Mouse (Mus musculus) neural tube, embryonic 11.5 days (tissue): ENCODE data around the gene Ece1. TPM values are rescaled to one million over a fixed set of nuclear protein-coding genes. Genes with fewer than 3 reads are reported as not detected.
A peak's percentile ranks its signal among the peaks of the same experiment; 100 is the strongest.

ENCODE experiments used
- ATAC-seq: fragments of 200-750 bp; cut with Nextera tagmentation; 2 replicates; pipeline ENCODE4 v1.8.0; 2017; ENCODE audit warnings: moderate number of reproducible peaks, mild to moderate bottlenecking, moderate TSS enrichment, moderate library complexity; ENCODE audit not compliant: insufficient read depth, low FRiP score, low TSS enrichment
- DNase-seq: peaks from one replicate; pipeline ENCODE4 v3.0.0-alpha.2; 2015; ENCODE audit warnings: low spot score
- H3K27ac ChIP-seq: fragments of 300-500 bp; sonication (generic); 2 replicates; pipeline ENCODE4 v1.5.1; 2014; ENCODE audit warnings: low read depth, mild to moderate bottlenecking, low read length
- H3K27me3 ChIP-seq: fragments of 300-500 bp; sonication (generic); 2 replicates; pipeline ENCODE4 v1.6.1; 2014; ENCODE audit warnings: mild to moderate bottlenecking, low read length, mixed read lengths; ENCODE audit not compliant: control insufficient read depth, insufficient read depth
- H3K36me3 ChIP-seq: fragments of 300-500 bp; sonication (generic); 2 replicates; pipeline ENCODE4 v1.6.1; 2014; ENCODE audit warnings: mild to moderate bottlenecking, low read length, moderate library complexity, mixed read lengths; ENCODE audit not compliant: control insufficient read depth, insufficient read depth
- H3K4me1 ChIP-seq: fragments of 300-500 bp; sonication (generic); 2 replicates; pipeline ENCODE4 v1.6.1; 2014; ENCODE audit warnings: low read length, mixed read lengths; ENCODE audit not compliant: control insufficient read depth, insufficient read depth
- H3K4me2 ChIP-seq: fragments of 300-500 bp; sonication (generic); 2 replicates; pipeline ENCODE4 v1.6.1; 2014; ENCODE audit warnings: low read depth, mild to moderate bottlenecking, moderate library complexity
- H3K4me3 ChIP-seq: fragments of 300-500 bp; sonication (generic); 2 replicates; pipeline ENCODE4 v1.5.1; 2014; ENCODE audit warnings: low read depth, low read length
- H3K9ac ChIP-seq: fragments of 300-500 bp; sonication (generic); 2 replicates; pipeline ENCODE4 v1.6.1; 2014; ENCODE audit warnings: mild to moderate bottlenecking, low read length
- H3K9me3 ChIP-seq: fragments of 300-500 bp; sonication (generic); 2 replicates; pipeline ENCODE4 v1.6.1; 2016; ENCODE audit warnings: low read length; ENCODE audit not compliant: control insufficient read depth
- WGBS: fragments of 180-500 bp; shearing (Covaris S2); extraction: QIAGEN DNeasy Blood & Tissue Kit; methylation state at CpG from one replicate; pipeline ENCODE4 v1.1.7; 2014; 5-methylcytosine and 5-hydroxymethylcytosine counted together
- polyA plus RNA-seq: library from polyadenylated mRNA; unstranded; fragments of >200 nt; fragmentation: Nextera tagmentation; extraction: Ambion mirVana; gene quantifications from 2 replicates; pipeline ENCODE4 v1.2.1, GENCODE M21; 2014

Ece1 gene
- polyA plus RNA-seq, 1 experiment from 2014 or later, result 39.8 TPM

GRCm38 (mm10) chr4:137941871-137942781, 80.1 kb downstream of the Ece1 start:
- Histone ChIP-seq H3K9me3 (no peaks in the 10 kb centered on the region), H3K4me2 (no peak overlapping the region), H3K36me3 (0 out of 2 replicates have a peak, but pooled peaks cover 2% of the 10 kb centered on the region), H3K27ac (no peak overlapping the region), H3K27me3 (no peaks in the 10 kb centered on the region), H3K9ac (no peak overlapping the region), H3K4me3 (no peak overlapping the region), H3K4me1 (no peaks in the 10 kb centered on the region)
- no peak for DNase-seq
- ATAC-seq, result no peak
- WGBS, result 72% methylated on average over 17 of the region's 17 CpGs

DNA sequence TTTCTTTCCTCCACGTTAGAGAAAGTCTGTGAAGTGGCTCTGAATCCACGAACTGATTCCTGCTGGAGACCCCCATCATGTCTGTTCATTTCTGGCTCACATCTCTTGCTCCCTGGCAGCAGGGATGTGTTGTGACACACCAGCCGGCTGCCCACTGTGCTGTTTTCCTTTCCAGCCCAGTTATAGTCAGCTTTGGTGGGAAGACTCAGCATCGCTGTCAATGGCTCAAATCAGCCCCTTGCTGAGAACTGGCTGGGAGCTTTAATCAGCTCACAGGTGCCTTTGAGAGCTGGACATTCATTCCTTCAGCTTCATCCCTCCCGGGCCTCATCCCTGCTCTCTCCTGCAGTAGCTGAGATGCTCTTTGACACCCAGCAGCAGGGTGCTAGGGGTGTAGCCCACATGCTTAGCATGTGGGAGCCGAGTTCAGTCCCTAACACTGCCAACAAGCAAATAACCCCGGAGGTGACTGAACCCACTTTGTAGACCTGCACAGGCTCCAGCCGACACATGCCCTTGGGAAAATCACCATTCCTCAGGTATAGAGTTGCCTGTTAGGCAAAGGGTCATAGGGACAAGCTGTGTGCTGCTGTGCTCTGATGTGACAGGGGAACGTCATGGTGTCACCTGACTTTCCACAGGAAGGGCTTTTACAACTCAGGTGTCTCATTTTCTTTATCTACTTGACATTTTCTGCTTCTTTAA, 80.9 kb downstream of the Ece1 start:
- no peak overlapping the region for H3K4me3 ChIP-seq
- H3K36me3 ChIP-seq, result 0 out of 2 replicates have a peak, but pooled peaks cover 2% of the 10 kb centered on the region
- WGBS, result 71% methylated on average over 9 of the region's 9 CpGs
- no peak overlapping the region for H3K4me2 ChIP-seq
- DNase-seq (no peak), ATAC-seq (no peak)
- no peak overlapping the region for H3K9ac ChIP-seq
- H3K27me3 ChIP-seq, result no peaks in the 10 kb centered on the region
- H3K4me1 ChIP-seq, result no peaks in the 10 kb centered on the region
- H3K27ac ChIP-seq, result no peak overlapping the region
- no peaks in the 10 kb centered on the region for H3K9me3 ChIP-seq

DNA sequence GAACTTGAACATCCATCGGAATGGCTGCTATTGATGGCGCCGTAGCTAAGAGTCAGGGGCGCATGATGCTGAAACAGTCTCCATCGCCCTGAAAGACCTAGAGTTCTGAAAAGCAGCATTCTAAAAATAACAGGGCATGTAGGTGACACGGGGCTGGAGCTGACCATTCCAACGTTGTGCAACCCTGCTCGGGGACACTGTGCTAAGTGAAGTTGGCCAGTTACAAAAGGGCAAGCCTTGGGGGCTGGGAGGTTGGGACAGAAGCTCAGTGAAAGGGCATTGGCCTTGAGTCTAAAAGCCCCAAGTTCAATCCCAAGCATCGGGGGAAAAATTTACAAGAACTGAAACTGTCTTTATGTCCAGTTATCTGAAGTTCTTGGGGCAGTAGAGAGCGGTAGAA, 81.5 kb downstream of the Ece1 start:
- Histone ChIP-seq H3K9ac (no peak overlapping the region), H3K27ac (no peak overlapping the region), H3K36me3 (0 out of 2 replicates have a peak, but pooled peaks cover 2% of the 10 kb centered on the region), H3K4me2 (no peak overlapping the region), H3K4me1 (no peaks in the 10 kb centered on the region), H3K9me3 (no peaks in the 10 kb centered on the region), H3K27me3 (no peaks in the 10 kb centered on the region), H3K4me3 (no peak overlapping the region)
- ATAC-seq, result no peak
- WGBS, result 94% methylated on average over 10 of the region's 10 CpGs
- no peak for DNase-seq

DNA sequence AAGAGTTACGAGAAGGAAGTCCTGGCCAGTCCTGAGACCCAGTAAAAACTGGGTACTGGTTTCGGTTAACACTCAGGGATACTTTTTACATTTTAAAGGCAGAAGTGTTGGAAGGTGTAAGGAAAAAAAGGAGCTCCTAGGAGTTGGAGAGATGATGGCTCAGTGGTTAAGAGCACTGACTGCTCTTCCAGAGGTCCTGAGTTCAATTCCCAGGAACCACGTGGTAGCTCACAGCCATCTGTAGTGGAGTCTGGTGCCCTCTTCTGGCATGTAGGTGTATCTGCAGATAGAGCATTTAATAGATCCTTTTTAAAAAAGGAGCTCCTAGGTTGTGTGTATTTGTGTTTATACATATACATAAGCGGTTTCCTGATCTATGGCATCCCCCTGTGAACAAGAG, 83.3 kb downstream of the Ece1 start:
- ATAC-seq (no peak), DNase-seq (no peak)
- WGBS, result 72% methylated on average over 4 of the region's 4 CpGs

GRCm38 (mm10) chr4:137946419-137946818, 84.4 kb downstream of the Ece1 start:
- Histone ChIP-seq H3K9ac (no peak overlapping the region), H3K27me3 (no peaks in the 10 kb centered on the region), H3K4me2 (no peak overlapping the region), H3K36me3 (peaks cover 5% of the 10 kb centered on the region), H3K9me3 (no peaks in the 10 kb centered on the region), H3K4me1 (no peaks in the 10 kb centered on the region), H3K4me3 (no peak overlapping the region), H3K27ac (no peak overlapping the region)
- DNase-seq, result no peak
- no peak for ATAC-seq
- 89% methylated on average over 9 of the region's 11 CpGs for WGBS

More for the DNA sequence above, 83.3 kb downstream of the Ece1 start:
- Histone ChIP-seq H3K4me2 (no peak overlapping the region), H3K4me3 (no peak overlapping the region), H3K4me1 (no peaks in the 10 kb centered on the region), H3K27me3 (no peaks in the 10 kb centered on the region), H3K27ac (no peak overlapping the region), H3K9ac (no peak overlapping the region), H3K9me3 (no peaks in the 10 kb centered on the region), H3K36me3 (peaks cover 5% of the 10 kb centered on the region; the same call in 1 of the 2 replicates)

DNA sequence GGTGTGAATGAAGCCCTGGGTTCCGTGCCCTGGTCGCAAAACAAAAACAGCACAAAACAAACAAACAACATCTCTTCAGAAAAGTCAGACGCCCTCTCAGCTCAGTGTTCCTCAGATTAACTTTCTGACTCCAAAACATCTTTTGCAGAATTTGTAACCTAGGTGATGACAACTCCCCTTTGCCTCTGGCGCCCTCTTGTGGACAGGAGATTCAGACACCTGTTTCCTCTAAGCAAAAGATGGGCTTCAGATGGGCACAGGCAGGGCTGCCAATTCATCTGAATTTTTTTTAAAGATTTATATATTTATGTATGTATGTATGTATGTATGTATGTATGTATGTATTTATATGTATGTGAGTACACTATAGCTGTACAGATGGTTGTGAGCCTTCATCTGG, 90.8 kb downstream of the Ece1 start:
- H3K4me1 ChIP-seq, result no peaks in the 10 kb centered on the region
- H3K9ac ChIP-seq, result no peak overlapping the region
- no peak overlapping the region for H3K27ac ChIP-seq
- H3K36me3 ChIP-seq, result peaks cover 5% of the 10 kb centered on the region
- ATAC-seq (no peak), DNase-seq (peak; percentile 80)
- H3K4me2 ChIP-seq, result no peak overlapping the region
- no peak overlapping the region for H3K4me3 ChIP-seq
- H3K27me3 ChIP-seq, result no peaks in the 10 kb centered on the region
- 38% methylated on average over 4 of the region's 4 CpGs for WGBS
- no peaks in the 10 kb centered on the region for H3K9me3 ChIP-seq

GRCm38 (mm10) chr4:137954184-137954583, 92.1 kb downstream of the Ece1 start:
- no peaks in the 10 kb centered on the region for H3K9me3 ChIP-seq
- WGBS, result 85% methylated on average over 2 of the region's 2 CpGs
- no peak overlapping the region for H3K9ac ChIP-seq
- no peak for ATAC-seq
- H3K27me3 ChIP-seq, result no peaks in the 10 kb centered on the region
- no peaks in the 10 kb centered on the region for H3K4me1 ChIP-seq
- DNase-seq, result no peak
- H3K36me3 ChIP-seq, result peaks cover 11% of the 10 kb centered on the region
- no peak overlapping the region for H3K27ac ChIP-seq
- no peak overlapping the region for H3K4me2 ChIP-seq
- H3K4me3 ChIP-seq, result no peak overlapping the region

DNA sequence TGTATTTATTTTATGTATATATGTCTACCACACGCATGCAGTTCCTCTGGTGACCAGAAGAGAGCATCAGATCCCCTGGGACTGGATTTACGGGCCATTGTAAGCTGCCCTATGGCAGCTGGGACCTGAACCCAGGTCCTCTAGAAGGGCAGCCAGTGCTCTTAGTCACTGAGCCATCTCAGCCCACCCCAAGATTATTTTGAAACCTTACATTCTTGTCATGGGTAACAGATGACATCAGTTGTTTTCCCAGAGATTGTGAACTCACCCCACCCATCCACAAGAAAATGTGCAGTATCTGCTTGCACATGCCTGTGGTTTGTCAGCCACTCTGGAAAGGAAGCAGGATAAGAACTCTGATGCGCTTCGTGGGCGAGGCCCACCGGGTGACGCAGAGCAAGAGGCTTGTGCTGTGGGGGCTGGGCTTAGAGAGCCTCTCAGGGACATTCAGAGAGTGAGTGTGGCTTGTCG, 92.9 kb downstream of the Ece1 start:
- Histone ChIP-seq H3K4me3 (no peak overlapping the region), H3K27ac (no peak overlapping the region), H3K9ac (no peak overlapping the region), H3K4me2 (no peak overlapping the region), H3K4me1 (no peaks in the 10 kb centered on the region), H3K36me3 (peaks cover 15% of the 10 kb centered on the region), H3K9me3 (no peaks in the 10 kb centered on the region), H3K27me3 (no peaks in the 10 kb centered on the region)
- DNase-seq (no peak), ATAC-seq (no peak)
- 86% methylated on average over 8 of the region's 8 CpGs for WGBS
